Mouse (Mus musculus) hindbrain, embryonic 16.5 days (tissue): ENCODE results near the gene Vegfc. TPM values are rescaled to one million over a fixed set of nuclear protein-coding genes. Genes with fewer than 3 reads are reported as not detected.

Experiments
- ATAC-seq: fragments of 200-750 bp; cut with Nextera tagmentation; 2 replicates; pipeline ENCODE4 v1.8.0; 2017; ENCODE audit warnings: moderate TSS enrichment, moderate library complexity
- H3K27ac ChIP-seq: fragments of 300-500 bp; sonication (generic); 2 replicates; pipeline ENCODE4 v1.5.1; 2014; ENCODE audit warnings: low read depth, mild to moderate bottlenecking, control low read depth, low read length, moderate library complexity
- H3K27me3 ChIP-seq: fragments of 300-500 bp; sonication (generic); replicated peaks from 2 replicates; pipeline ENCODE4 v1.6.1; 2014; ENCODE audit warnings: low read length; ENCODE audit not compliant: control insufficient read depth, insufficient read depth
- H3K36me3 ChIP-seq: fragments of 300-500 bp; sonication (generic); 2 replicates; pipeline ENCODE4 v1.6.1; 2014; ENCODE audit warnings: mild to moderate bottlenecking, low read length, moderate library complexity, mixed read lengths; ENCODE audit not compliant: control insufficient read depth, insufficient read depth
- H3K4me1 ChIP-seq: fragments of 300-500 bp; sonication (generic); 2 replicates; pipeline ENCODE4 v1.6.1; 2014; ENCODE audit warnings: low read depth, low read length; ENCODE audit not compliant: control insufficient read depth, insufficient read depth
- H3K4me2 ChIP-seq: fragments of 300-500 bp; sonication (generic); 2 replicates; pipeline ENCODE4 v1.6.1; 2014; ENCODE audit warnings: mild to moderate bottlenecking, low read length, control low read depth, moderate library complexity
- H3K4me3 ChIP-seq: fragments of 300-500 bp; sonication (generic); 2 replicates; pipeline ENCODE4 v1.5.1; 2014; ENCODE audit warnings: mild to moderate bottlenecking, low read length, control low read depth, moderate library complexity
- H3K9ac ChIP-seq: fragments of 300-500 bp; sonication (generic); 2 replicates; pipeline ENCODE4 v1.6.1; 2014; ENCODE audit warnings: low read depth, mild to moderate bottlenecking, control low read depth, low read length, moderate library complexity
- H3K9me3 ChIP-seq: fragments of 300-500 bp; sonication (generic); 2 replicates; pipeline ENCODE4 v1.6.1; 2014; ENCODE audit warnings: mild to moderate bottlenecking, low read length, moderate library complexity; ENCODE audit not compliant: control insufficient read depth
- WGBS: fragments of 180-500 bp; shearing (Covaris S2); extraction: QIAGEN DNeasy Blood & Tissue Kit; methylation state at CpG from one replicate; pipeline ENCODE4 v1.1.7; 2014; 5-methylcytosine and 5-hydroxymethylcytosine counted together
- polyA plus RNA-seq: library from polyadenylated mRNA; unstranded; fragments of >200 nt; fragmentation: Nextera tagmentation; extraction: Ambion mirVana; gene quantifications from 2 replicates; pipeline ENCODE4 v1.2.1, GENCODE M21; 2015

The Vegfc gene
- 3.5 TPM in 2 replicates for polyA plus RNA-seq

DNA sequence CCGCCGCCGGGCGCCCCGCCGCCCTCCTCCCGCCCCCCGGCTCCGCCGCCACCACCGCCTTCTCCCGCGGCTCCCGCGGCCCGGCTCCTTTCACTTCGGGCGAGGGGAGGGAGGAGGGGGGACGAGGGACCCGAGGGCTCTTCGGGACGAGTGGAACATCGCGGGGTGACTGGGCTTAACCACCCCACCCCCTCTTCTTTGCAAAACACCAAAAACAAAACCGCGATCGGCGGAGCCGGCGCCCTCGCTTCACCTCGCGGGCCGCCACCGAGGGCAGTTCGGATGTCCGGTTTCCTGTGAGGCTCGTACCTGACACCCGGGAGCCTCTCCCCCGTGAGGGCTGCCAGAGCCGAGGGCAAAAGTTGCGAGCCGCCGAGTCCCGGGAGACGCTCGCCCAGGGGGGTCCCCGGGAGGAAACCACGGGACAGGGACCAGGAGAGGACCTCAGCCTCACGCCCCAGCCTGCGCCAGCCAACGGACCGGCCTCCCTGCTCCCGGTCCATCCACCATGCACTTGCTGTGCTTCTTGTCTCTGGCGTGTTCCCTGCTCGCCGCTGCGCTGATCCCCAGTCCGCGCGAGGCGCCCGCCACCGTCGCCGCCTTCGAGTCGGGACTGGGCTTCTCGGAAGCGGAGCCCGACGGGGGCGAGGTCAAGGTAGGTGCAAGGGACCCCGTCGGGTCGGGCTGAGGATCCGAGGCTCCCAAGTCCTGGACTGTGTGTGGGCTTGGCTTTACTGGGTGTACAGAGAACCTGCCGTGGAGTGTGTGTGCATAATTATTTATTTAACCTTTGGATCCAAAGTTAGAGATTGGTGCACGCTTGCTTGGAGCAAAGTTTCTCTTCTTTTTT is at the start of gene Vegfc:
Vegfc (plus strand) TSS at position 336 of the 850 bp plus-strand sequence.
- Histone ChIP-seq H3K27me3 (peaks cover 3% of the 10 kb centered on the region), H3K9ac (peak within 1 kb of the TSS; percentile 89), H3K4me1 (peaks cover 4% of the 10 kb centered on the region; the same call in 1 of the 2 replicates), H3K4me2 (peak within 1 kb of the TSS; percentile 93), H3K36me3 (no peaks in the 10 kb centered on the region), H3K27ac (peak within 1 kb of the TSS; percentile 81), H3K4me3 (peak within 1 kb of the TSS; percentile 88), H3K9me3 (no peaks in the 10 kb centered on the region)
- peak; percentile 85 for ATAC-seq
- under 1% methylated on average over 56 of the region's 79 CpGs for WGBS

DNA sequence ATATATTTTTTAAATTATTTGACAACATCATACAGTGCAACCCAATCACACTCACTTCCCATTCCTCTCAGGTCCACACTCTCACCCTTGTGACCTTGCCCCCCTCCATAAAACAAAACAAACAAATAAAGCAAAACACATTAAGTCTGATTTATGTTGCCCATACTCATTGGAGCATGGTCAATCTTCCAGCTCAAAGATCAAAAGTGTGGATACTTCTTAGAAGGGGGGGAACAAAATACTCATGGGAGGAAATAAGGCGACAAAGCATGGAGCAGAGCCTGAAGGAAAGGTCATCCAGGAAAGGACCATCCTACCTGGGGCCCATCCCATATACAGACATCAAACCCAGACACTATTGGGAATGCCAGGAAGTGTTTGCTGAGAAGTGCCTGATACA is 42.8 kb upstream of the Vegfc start:
- H3K27me3 ChIP-seq: no peaks in the 10 kb centered on the region
- ATAC-seq: no peak
- no peak overlapping the region for H3K4me3 ChIP-seq
- H3K36me3 ChIP-seq: no peaks in the 10 kb centered on the region
- no peaks in the 10 kb centered on the region for H3K9me3 ChIP-seq
- no peaks in the 10 kb centered on the region for H3K4me1 ChIP-seq
- H3K9ac ChIP-seq: no peak overlapping the region
- 71% methylated on average over 1 of the region's 1 CpGs for WGBS
- no peak overlapping the region for H3K27ac ChIP-seq
- H3K4me2 ChIP-seq: no peak overlapping the region

DNA sequence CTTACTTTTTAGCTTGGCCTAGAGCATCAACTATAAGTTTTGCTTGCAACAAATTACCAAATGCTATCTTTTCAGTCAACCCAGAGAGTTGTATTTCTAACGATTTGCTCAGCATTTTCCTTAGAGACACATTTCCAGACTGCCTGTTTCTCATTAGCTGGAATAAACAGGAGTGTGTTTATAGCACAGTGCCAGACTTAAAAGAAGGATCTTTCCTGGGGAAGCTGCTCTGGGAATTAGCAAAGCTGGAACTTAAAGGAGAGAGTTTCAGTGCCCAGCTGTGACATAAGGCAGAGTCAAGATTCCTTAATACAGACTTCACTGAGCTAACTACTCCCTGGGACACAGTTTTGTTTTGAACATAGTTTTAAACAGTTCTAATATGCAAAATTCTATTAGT is 34.8 kb upstream of the Vegfc start:
- Histone ChIP-seq H3K9me3 (no peaks in the 10 kb centered on the region), H3K4me3 (no peak overlapping the region), H3K9ac (no peak overlapping the region), H3K27ac (no peak overlapping the region), H3K4me1 (no peaks in the 10 kb centered on the region), H3K4me2 (no peak overlapping the region), H3K27me3 (no peaks in the 10 kb centered on the region), H3K36me3 (no peaks in the 10 kb centered on the region)
- ATAC-seq: no peak
- WGBS: 44% methylated on average over 1 of the region's 1 CpGs

DNA sequence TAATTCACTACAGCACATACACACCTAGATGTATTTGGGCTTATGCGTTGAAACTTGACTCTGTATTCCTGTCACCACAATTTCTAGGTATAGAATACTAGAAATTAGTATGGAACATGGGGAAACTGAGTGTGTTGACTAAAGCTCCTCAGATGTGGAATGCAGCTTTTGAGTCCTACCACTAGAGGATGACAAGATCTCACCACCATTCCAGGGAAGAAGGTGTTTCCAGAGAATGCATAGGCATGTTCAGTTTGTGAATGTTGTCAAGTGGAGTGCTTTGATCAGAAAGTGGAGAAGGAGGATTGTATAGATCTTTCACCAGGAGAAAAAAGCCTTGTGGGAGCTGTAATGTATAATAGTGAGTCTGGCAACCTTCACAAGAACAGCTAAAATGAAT is 33.9 kb upstream of the Vegfc start:
- Histone ChIP-seq H3K27ac (no peak overlapping the region), H3K9me3 (no peaks in the 10 kb centered on the region), H3K9ac (no peak overlapping the region), H3K4me3 (no peak overlapping the region), H3K4me2 (no peak overlapping the region), H3K36me3 (no peaks in the 10 kb centered on the region), H3K4me1 (no peaks in the 10 kb centered on the region), H3K27me3 (no peaks in the 10 kb centered on the region)
- no peak for ATAC-seq
- 100% methylated on average over 1 of the region's 1 CpGs for WGBS

DNA sequence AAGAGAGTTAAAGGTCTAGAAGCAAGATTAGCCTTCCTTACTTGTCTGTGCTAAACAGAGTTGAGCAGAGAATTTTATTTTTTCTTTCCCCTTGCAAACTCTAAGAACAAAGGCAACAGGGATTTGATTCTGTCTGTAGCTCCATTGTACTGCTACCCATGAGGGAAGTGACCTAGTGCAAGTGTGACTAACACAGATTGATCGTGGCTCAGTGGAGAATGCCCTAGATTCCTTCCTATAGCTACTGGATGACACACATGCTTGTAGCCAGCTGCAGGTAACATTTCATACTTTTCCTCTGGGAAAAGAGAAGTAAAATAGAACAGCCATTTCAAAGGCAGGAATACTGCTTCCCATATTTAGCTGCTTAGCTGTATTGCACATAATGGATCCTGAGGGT is 24.2 kb upstream of the Vegfc start:
- Histone ChIP-seq H3K4me3 (no peak overlapping the region), H3K4me2 (no peak overlapping the region), H3K27me3 (no peaks in the 10 kb centered on the region), H3K27ac (no peak overlapping the region), H3K9me3 (no peaks in the 10 kb centered on the region), H3K36me3 (no peaks in the 10 kb centered on the region), H3K9ac (no peak overlapping the region), H3K4me1 (no peaks in the 10 kb centered on the region; the same call in 1 of the 2 replicates)
- 0 out of 2 replicates have a peak, but pooled peaks have one; percentile 40 for ATAC-seq
- 10% methylated on average over 1 of the region's 1 CpGs for WGBS

DNA sequence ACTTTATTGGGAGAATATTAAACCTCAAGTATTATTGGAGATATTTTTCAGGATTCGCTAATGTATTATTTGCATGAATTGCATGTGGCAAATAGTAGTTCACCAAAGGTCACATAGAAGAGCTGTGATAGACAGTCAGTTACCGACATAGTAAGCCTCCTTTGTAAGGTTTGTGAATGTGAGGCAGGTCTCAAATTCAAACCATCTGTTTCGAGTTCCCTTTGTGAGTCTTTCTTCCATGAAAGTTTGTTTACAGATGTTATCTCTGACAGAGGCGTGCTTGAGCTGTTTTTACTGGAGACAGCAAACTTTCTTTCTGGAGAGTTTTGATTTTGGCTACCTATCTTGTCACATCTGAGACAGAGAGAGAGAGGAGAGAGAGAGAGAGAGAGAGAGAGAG is 11.9 kb upstream of the Vegfc start:
- Histone ChIP-seq H3K4me1 (no peaks in the 10 kb centered on the region), H3K27me3 (no peaks in the 10 kb centered on the region), H3K36me3 (no peaks in the 10 kb centered on the region), H3K4me2 (no peak overlapping the region), H3K9ac (no peak overlapping the region), H3K27ac (no peak overlapping the region), H3K4me3 (no peak overlapping the region), H3K9me3 (no peaks in the 10 kb centered on the region)
- WGBS: 52% methylated on average over 4 of the region's 4 CpGs
- ATAC-seq: no peak

DNA sequence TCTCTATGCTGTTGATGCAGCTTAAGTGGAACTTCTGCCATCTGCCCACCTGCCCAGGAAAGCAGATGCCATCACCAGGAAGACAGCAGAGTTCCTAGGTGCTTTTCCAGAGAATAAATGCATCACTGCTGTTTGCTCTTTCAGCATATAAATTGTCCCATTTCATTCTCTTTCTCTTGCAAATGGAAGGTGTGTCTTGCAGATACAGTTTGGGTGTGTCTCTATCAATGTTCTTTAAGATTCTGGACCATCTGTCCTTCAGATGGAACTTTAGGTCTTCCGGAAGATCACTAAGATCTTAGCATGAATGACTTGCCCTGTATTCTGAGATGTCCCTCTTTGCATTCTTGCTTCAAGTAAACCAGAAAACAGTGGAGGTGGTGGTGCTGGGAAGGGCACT is 1.1 kb upstream of the Vegfc start:
- WGBS: 70% methylated on average over 1 of the region's 1 CpGs
- Histone ChIP-seq H3K36me3 (no peaks in the 10 kb centered on the region), H3K4me2 (peak overlapping the region; percentile 93), H3K4me1 (peaks cover 4% of the 10 kb centered on the region; the same call in 1 of the 2 replicates), H3K9me3 (no peaks in the 10 kb centered on the region), H3K4me3 (peak overlapping the region; percentile 88), H3K9ac (no peak overlapping the region), H3K27me3 (peaks cover 3% of the 10 kb centered on the region), H3K27ac (no peak overlapping the region)
- ATAC-seq: no peak

DNA sequence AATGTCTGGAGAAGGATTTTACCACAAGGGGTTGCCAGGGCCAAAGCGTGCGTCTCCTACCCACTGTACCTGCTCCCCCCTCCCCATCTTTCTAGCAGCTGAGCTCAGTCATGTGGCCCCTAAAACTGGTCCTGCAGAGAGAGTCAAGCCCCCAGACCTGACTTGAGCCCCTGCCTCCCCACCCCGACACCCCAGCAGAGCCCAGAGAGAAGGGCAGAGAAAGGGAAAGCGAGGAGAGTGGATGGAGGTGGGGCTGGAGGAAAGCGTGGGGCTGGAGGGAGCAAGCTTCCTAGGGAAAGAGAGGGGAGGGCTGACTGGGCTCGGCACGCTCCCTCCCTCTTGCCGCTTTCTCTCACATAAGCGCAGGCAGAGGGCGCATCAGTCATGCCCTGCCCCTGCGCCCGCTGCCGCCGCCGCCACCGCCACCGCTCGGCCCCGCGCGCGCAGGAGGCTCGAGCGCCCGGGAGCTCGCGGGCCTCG is 575 bp upstream of the Vegfc start:
- Histone ChIP-seq H3K9ac (peak overlapping the region; percentile 89), H3K36me3 (no peaks in the 10 kb centered on the region), H3K27ac (peak overlapping the region; percentile 81), H3K27me3 (peaks cover 3% of the 10 kb centered on the region), H3K4me3 (peak overlapping the region; percentile 88), H3K4me1 (peaks cover 4% of the 10 kb centered on the region; the same call in 1 of the 2 replicates), H3K4me2 (peak overlapping the region; percentile 93), H3K9me3 (no peaks in the 10 kb centered on the region)
- 3% methylated on average over 8 of the region's 28 CpGs for WGBS
- peak; percentile 94 for ATAC-seq

DNA sequence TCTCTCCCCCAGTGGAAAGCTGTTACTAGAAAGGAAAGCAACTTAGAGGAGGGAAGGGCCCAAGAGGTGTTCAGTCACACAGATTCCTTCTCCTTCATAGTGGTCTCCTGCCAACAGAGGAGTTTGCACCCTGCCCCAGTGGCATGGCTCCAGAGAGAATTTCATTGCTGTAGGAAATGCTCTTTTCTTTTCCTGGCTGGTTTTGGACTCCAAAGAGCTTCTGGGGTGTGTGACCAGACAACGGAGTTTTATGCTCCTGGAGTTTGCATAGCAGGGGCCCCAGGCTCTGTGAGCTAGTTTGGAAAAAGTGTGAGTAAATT is 675 bp downstream of the Vegfc start:
- H3K36me3 ChIP-seq: no peaks in the 10 kb centered on the region
- peak overlapping the region; percentile 93 for H3K4me2 ChIP-seq
- peak overlapping the region; percentile 88 for H3K4me3 ChIP-seq
- 13% methylated on average over 1 of the region's 1 CpGs for WGBS
- peak overlapping the region; percentile 81 for H3K27ac ChIP-seq
- H3K9ac ChIP-seq: peak overlapping the region; percentile 89
- H3K4me1 ChIP-seq: peaks cover 4% of the 10 kb centered on the region; the same call in 1 of the 2 replicates
- H3K27me3 ChIP-seq: peaks cover 3% of the 10 kb centered on the region
- H3K9me3 ChIP-seq: no peaks in the 10 kb centered on the region
- peak; percentile 43 for ATAC-seq
